ENCODE assay signal across 20 mouse cellular contexts in genomic region chr4:141564209-141564608, GRCm38 (mm10). TPM values are rescaled to one million over a fixed set of nuclear protein-coding genes. Genes with fewer than 3 reads are reported as not detected.
"Had no signal": no experiment of that assay in that cellular context is flagged by ENCODE, and none has a peak within 500 bp of the region (broad histone marks: within the 10 kb centered on the region; RNA-seq: fewer than 3 reads in every experiment).

No protein-coding gene starts in this region.

- H3K9me3 ChIP-seq: limb, embryonic 15.5 days; liver, embryonic 12.5 days; midbrain, embryonic 10.5 days; neural tube, embryonic 15.5 days; stomach, embryonic 15.5 days had no signal

- H3K36me3 ChIP-seq: limb, embryonic 15.5 days; liver, embryonic 12.5 days; midbrain, embryonic 10.5 days; neural tube, embryonic 15.5 days; stomach, embryonic 15.5 days had no signal

- H3K27ac ChIP-seq: limb, embryonic 15.5 days; liver, embryonic 12.5 days; midbrain, embryonic 10.5 days; neural tube, embryonic 15.5 days; stomach, embryonic 15.5 days had no signal

- H3K4me1 ChIP-seq: stomach, embryonic 15.5 days had no signal

- H3K4me2 ChIP-seq: limb, embryonic 15.5 days; liver, embryonic 12.5 days; lung, embryonic 14.5 days; neural tube, embryonic 15.5 days; stomach, embryonic 15.5 days had no signal

- ATAC-seq: liver, embryonic 12.5 days had no signal

- H3K27me3 ChIP-seq: limb, embryonic 15.5 days; liver, embryonic 12.5 days; neural tube, embryonic 15.5 days; stomach, embryonic 15.5 days had no signal

- H3K9ac ChIP-seq: limb, embryonic 15.5 days; liver, embryonic 12.5 days; lung, embryonic 14.5 days; neural tube, embryonic 15.5 days; stomach, embryonic 15.5 days had no signal

- DNase-seq: kidney, postnatal 14 days; layer of hippocampus, postnatal 36 days; lung, embryonic 14.5 days; lung, postnatal 10 days; lung, postnatal 4 days; midbrain, embryonic 14.5 days; right cerebral cortex, postnatal 4 days; spleen, adult 18-20 months; thymus, postnatal 36 days had no signal

- H3K4me3 ChIP-seq: limb, embryonic 15.5 days; liver, embryonic 12.5 days; midbrain, embryonic 10.5 days; myocyte; neural tube, embryonic 15.5 days; stomach, embryonic 15.5 days had no signal

RNA-seq across cellular contexts. Expression of gene Fblim1, which starts 41.7 kb away (rescaled TPM):
- total RNA-seq: megakaryocyte, adult 5-6 weeks had no signal

RNA-seq across cellular contexts. Expression of gene Slc25a34, which starts 59.4 kb away (rescaled TPM):
- total RNA-seq: megakaryocyte, adult 5-6 weeks had no signal
- polyA plus RNA-seq: kidney, embryonic 14.5 days; limb, embryonic 11.5 days; liver, embryonic 12.5 days; lung, embryonic 14.5 days; neural tube, embryonic 11.5 days; thymus, postnatal 0 days had no signal
